Mouse (Mus musculus) stomach, postnatal 0 days (tissue): ENCODE results near the gene Maml1.

Experiments
- CTCF ChIP-seq: IDR thresholded peaks from 2 replicates; pipeline ENCODE4 v1.5.1; 2016; ENCODE audit warnings: antibody characterized with exemption, low read depth, mild to moderate bottlenecking, moderate library complexity
- EP300 ChIP-seq: optimal IDR thresholded peaks from 2 replicates; pipeline ENCODE3; 2016; ENCODE audit warnings: antibody characterized with exemption

- no peak for TF ChIP-seq CTCF
- TF ChIP-seq EP300: no peak
Measured at GRCm38 (mm10) chr11:50269885-50270284, 22.2 kb downstream of the Maml1 start.
